Mouse (Mus musculus) retina, adult 2 months (tissue): ENCODE results near the gene Serpina16.
"Not testable (repeated sequence)": the region's sequence is repeated elsewhere in the genome, so short reads cannot be mapped to it uniquely, and the experiment has no call there.

Experiments used
- DNase-seq: peaks from one replicate; pipeline ENCODE4 v3.0.0-alpha.2; 2012; ENCODE audit warnings: low read depth, low spot score

The Serpina16 gene

DNA sequence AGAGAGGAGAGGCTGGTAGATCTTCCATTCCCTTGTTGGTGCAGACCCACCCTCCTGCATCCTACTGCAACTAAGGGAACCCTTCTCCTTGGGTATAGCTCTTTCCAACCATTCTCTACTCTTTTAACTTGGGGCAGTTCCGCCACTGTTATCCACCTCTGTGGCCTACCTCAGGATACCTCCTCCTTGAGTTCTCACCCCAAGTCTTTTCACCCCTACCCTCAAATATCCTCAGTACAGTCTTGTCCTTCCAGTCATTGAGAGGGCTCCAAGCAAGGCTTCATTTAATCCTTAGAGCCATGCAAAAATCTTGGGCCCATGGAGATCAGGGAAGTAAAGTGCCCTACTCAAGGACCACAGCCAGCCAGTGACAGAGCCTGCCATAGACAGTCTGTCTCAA, at the start of gene Serpina16:
Serpina16 (minus strand) TSS at position 101 of the 400 bp plus-strand sequence.
- DNase-seq = no peak

DNA sequence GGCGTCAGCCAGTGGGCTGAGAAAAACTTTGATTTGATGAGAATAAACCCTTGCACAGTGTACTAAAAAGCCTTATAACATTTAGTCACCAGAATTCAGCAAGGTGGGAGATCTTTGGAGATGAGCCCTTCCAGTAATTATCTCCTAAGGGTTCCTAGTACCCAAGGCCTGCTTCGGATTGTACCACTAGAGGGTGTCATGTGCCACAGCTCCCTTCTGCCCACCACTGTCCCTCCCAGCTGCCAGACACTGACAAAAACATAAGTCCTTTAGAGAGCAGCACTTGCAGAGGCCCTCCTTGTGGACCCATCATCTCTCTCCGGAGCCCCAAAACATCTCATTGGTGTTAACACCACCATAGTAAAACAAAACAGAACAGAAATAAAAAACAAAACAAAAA, 35.6 kb upstream of the Serpina16 start:
- DNase-seq = no peak

DNA sequence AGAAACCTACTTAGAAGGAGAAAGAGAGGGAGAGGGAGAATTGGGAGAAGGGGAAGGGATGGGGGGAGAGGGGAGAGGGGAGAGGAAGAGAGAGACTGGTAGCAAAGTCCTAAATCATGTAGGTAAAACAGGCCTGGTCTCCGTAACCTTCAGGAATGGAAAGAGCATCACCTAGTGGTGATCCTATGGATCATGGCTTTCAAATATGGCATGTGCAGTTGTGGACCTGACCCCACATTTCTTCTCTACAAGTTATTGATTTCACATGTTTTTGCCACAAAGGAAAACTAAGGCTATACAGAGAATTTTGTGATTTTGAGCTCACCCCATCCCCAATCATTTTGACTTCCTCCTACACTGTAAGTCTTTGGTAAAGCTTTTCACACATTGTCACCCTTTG, 34.5 kb upstream of the Serpina16 start:
- DNase-seq = no peak

DNA sequence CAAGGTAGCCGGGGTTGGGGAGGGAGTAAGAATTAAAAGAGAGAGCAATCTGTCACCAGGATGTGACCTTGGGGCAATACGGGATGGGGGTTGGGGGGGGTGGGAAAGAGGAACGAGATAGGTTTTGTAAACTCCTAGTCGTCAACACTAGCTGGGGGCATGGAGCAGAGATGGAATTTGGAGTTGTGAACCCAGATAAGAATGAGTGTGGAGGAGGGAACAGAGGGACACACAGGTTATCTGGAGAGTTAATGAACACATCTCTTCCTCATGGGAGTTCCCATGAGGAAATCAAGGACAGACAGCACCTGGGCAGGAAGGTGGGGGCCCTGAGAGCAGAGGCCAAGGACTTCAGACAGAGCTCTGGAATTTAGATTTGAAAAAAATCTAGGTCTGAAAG, 30.2 kb upstream of the Serpina16 start:
- DNase-seq = no peak

DNA sequence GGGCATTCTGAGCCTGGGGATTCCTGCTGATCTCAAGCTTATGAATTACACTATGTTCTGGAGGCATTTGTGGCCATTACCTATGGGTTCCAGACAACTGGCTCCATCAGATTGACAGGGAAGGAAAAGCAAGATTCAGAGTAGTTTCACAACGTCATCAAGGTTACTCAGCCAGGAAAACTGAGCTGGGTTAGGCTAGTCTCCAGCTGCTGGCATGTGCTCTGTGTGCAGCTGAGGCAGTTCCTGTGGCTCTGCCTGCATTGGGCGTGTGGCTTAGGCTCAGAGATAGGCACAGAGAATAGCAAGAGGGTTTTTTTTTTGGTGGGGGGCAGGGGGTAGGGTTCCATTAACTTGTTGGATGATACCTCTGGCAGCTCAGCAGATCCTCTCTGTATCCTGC, 29.6 kb upstream of the Serpina16 start:
- no peak for DNase-seq

DNA sequence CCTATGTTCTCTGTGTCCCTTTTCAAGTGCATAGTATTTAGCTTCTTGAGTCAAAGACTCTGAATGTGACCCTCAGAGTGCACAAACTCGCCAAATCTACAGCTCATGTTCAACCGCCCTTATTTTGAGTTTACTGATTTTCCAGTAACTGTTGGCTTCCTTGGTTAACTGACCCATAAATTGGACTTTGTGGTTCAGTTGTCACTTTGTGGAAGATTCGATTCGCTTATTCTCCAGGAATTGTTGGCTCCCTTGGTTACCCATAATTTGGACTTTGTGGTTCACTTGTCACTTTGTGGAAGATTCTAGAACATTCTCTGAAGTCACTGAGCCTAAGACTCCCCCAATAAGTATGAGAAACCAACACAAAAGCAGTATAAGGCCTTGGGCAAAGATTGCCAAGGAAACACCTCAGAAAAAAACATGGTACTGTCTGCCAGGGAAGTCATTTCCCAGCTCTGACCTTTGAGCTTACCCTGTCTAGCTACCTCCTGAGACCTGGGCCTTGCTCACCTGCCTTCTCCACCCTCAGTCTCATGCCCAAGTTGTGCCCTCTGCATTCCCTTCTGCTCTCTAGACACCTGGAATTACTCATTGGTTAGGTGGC, 24.3 kb upstream of the Serpina16 start:
- DNase-seq = no peak

DNA sequence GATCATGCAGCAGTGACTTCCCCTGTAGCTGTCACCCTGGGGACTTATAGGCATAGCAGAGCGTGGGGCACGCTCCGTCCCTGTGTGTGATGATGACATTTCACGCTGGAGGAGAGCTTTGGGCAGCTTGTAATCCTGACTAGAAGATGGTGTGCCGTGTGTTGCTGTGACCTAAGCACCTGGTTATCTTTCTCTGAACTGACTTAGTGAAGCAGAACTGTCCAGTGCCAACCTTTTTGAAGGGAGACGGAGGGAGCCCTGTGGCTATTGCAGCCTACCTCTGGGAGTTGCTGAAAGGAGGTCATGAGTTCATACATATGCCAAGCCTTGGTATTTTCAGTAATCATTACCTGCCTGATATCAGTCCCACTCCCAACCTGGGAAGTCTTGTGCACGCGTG, 19.5 kb upstream of the Serpina16 start, which contains the start of gene Serpina1f:
Serpina1f (minus strand) TSS at position 101 of the 400 bp plus-strand sequence.
- DNase-seq = no peak

DNA sequence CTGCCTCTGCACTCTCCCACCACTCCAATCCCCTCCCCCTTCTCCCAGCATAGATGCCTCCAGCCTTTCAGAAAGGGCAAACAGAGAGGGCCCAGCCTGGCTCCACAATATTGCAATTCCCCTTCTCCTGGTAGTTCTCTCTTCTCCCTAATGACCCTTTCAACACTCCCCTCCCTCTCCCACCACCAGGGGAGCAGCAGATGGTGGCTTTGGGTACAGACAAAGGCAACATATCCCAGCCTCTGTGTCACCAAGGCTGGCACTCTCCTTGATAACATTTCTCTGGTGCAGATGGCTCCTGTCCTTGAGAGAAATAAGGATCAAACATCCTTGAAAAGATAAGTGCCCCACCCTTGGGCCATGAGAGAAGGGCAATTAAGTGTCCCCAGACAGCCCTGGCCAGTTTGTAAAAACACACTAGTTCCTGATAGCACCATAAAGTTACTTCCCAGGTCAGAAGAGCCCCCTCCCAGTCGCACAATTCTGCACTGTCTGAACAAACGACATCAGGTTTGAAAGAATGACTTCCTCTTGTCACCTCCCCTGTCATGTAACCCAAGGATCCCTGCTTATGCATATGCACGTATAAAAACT, 12.4 kb upstream of the Serpina16 start:
- no peak for DNase-seq

DNA sequence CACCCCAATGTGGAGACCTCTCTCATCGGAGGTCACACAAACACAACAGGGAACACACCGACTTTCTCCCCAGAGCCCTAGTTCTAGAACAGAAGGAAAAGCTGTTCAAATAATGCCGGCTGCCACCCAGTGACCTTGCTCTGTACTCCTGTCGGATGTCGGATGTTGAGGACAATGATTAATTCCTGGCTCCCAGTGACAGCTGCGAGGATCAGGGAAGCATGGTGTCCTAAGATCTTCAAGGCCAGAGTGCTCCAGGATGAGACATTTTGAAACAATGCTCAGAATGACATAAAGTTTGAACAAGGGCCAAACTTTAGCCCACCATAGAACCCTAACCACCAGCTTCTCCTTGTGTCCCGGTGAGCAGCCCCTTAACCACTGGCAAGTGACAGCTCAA, 11.1 kb upstream of the Serpina16 start:
- no peak for DNase-seq

DNA sequence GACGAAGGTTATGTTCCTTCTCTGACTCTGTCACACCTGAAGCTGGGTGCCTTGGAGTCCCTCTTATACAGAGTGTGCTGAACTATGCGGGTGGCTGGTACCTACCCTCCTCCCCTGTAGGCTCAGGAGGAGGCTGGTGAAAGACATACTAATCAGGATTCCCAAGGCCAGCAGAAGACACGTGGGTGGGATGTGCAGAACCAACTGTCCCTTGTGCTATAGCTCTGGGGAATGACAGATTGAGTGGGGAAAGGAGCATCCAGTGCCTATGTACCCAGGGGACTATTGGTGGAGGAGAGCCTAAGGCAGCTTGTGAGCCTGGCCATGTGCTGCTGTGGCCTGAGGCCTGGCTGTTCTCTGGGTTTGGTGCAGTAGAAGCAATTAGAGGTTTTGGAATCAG, 10.1 kb upstream of the Serpina16 start:
- DNase-seq = no peak

DNA sequence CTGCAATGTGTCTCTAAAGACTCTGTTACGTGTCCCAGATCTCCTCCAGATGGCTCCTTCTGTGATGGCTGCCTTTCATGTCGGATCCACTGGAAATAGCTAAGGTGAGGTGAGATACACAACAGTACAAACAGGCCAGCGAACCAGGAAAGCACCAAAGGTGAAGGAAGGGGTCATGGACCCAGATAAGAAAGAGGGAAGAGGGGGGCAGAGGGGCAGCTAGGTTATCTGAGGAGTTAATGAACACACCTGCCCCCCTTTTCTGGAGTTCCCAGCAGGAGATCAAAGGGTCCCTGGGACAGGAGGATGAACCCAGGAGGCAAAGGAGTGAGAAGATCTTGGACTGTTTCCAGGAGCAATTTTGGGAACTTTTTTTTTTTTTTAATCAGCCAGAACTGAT, 9.4 kb upstream of the Serpina16 start:
- DNase-seq = no peak

DNA sequence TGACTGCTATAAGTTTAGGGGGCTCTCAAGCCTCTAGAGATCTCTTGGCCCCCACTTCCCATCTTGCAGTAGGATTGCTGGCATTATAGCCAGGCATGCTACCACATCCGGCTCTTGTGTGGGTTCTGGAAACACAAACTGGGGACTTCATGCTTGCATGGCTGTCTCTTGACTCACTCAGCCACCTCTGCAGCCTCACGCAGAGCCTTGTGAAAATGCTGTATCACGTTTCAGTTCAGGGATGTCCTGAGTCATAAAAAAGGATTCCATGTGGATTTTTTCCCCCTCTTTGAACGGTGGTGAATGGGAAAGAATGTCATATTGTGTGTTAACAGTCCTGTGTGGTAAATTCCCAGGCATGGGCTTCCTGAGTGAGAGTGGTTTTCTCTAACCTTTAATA, 7.8 kb upstream of the Serpina16 start:
- no peak for DNase-seq

DNA sequence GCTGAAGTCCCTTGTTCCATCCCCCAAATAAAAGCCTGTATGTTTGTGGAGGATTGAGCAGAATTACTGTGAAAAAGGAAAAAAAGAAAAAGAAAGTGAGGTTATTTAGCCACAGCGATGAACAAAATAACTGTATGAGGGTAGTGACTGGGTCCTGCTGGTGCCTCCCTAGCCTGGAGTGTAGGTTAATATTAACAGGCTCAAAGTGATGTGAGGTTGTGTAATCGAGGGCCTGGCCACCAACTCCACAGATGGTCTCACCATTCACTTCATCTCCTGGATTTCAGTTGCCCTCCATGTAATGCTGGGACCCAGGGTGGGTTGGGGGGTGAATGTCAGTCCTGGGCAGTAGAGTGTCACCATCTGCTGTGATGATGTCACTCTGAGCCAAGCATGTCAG, 5.8 kb upstream of the Serpina16 start:
- DNase-seq = no peak

DNA sequence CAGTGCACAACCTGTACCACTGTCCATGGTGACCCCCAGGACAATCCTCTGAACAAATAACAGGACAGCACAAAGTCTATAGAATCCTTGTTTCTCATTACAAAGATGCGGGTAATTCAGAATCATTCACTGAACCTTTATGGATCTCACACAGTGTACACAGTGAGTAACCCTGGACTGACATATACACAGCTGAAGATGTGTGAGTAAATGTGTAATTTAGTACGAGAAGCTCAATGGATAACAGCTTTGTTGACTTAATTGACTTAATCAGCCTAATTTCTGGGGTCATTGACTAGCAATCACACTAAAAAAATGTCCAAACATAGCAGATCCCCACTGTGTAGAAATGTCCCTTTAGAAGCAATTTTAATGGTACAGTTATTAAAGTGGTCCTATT, 5.2 kb upstream of the Serpina16 start:
- no peak for DNase-seq

DNA sequence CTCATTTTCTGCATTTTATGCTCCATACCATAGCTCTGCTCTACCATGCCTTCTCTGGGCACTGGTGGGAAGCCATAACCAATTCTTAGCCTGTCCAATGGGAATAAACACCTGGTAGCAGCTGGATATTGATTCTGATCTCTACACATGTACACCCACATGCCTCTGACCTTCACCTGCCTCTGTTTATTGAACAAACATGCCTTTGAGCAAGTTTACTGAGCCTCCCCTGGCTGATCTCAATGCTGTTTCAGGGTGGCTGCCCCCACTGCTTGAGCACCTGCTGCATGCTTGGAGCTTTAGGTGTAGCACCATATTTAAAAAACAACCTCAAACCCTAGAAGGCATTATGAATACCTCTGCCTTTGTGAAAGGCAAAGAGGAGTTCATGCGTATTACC, 3.9 kb upstream of the Serpina16 start:
- not testable (repeated sequence) for DNase-seq

DNA sequence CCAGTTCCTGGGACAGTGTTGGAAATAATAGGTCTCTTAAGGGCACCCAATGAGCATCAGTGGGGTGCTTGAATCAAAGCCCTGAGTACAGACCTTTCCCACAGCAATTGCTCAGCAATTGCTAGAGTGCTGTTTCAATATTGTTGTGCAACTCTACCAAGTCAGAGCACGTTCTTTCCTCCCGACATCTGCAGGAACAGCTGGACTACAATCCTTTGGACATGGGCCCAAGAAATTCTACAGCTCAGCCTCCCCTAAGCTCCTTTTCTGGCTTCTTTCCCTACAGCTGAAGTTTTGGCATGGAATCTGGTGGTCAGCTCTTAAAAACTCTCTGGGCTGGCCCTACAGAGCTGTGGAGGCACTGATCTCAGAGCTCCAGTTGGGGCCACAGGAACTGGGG, 2.8 kb downstream of the Serpina16 start:
- no peak for DNase-seq

DNA sequence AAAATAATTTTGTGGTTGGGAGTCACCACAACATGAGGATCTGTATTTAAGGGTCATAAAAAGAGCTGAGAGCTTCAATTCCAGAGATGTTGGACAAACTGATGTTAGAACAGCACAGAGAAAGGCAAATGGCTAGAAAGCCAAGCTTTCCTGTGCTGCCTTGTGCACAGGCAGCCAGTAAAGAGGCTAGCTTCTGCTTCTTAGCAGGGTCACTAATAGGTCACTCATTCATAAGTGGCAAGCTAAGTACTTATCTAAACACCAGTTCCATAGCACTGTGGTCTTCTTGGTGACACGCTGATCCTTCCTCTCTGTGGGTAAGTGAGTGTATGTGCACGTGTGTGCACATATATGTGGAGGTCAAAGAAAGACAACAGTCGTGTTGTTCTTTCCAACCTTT, 4.5 kb downstream of the Serpina16 start:
- no peak for DNase-seq

DNA sequence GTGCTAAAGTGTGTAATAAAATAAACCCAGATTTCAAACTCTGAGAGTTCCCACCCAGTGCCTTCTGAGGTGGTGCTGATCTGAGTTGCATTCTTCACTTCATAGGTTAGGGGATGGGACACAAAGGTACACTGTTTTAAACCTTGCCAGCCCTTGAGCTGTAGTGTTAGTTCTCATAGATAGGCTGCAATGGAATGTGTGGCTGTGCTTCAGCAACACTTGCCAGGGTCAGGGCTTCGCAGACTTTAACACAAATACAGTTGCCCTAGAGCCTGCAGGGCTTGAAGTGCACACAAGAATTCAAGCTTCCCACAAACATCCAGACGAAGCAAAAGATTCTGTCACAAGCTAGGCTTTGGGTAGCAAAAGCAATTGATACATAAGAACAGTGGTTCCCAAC, 5.0 kb downstream of the Serpina16 start:
- DNase-seq = no peak

DNA sequence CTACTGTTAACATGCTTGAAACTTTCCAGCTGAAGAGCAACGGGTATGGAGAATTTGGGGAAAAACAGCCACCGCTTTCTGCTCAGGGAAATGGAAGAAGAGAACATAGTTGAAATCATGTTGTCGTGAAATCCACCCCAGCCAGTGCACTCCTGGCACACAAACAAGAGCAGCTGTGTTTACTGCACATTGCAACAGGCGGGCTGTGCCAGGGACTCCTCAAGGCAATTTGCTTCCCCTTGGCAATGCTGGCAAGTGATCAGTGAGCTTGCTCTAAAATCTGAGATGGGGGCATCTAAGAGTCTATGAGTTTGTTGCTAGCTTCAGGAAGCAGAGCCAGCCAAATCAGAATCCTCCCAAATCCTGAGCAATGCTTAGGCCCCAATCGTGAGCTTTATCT, 5.6 kb downstream of the Serpina16 start:
- no peak for DNase-seq

DNA sequence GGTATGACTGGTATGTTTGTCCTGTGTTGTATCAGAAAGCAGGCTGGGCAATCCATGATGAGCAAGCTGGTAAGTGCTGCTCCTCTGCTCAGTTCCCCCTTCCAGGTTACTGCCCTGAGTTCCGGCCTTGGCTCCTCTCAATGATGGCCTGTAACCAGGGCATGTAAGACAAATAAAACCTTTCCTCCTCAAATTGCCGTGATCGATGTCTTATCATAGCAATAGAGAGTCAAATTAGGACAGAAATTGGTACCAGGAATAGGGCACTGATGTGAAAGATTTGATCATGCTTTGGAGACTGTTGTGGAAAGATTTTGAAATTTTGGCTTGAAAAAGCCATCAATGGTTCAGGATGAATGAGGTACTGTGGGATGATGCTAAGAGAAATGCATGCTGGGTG, 10.7 kb downstream of the Serpina16 start:
- DNase-seq = no peak

DNA sequence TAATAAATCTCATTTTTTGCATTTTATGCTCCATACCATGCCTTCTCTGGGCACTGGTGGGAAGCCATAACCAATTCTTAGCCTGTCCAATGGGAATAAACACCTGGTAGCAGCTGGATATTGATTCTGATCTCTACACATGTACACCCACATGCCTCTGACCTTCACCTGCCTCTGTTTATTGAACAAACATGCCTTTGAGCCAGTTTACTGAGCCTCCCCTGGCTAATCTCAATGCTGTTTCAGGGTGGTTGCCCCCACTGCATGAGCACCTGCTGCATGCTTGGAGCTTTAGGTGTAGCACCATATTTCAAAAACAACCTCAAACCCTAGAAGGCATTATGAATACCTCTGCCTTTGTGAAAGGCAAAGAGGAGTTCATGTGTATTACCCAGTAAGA, 13.9 kb downstream of the Serpina16 start:
- DNase-seq = not testable (repeated sequence)

DNA sequence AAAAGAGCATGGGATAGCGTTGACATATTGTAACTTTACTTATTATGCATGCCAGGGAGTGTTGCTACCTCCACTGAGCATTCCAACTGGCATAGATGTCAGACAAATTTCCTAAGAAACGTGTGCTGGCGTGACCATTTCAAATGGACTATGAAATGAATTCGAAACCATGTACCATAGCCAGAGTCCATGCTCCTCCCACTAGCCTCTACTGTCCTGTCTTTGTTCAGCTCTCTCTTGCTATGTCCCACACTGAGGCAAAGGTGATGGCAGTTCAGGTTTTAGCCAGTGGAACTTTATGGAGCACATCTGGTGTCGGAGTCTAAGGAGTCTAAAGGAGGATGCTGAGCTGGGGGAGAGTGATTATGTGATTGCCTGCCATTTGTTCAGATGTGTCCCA, 15.9 kb downstream of the Serpina16 start:
- DNase-seq = no peak

DNA sequence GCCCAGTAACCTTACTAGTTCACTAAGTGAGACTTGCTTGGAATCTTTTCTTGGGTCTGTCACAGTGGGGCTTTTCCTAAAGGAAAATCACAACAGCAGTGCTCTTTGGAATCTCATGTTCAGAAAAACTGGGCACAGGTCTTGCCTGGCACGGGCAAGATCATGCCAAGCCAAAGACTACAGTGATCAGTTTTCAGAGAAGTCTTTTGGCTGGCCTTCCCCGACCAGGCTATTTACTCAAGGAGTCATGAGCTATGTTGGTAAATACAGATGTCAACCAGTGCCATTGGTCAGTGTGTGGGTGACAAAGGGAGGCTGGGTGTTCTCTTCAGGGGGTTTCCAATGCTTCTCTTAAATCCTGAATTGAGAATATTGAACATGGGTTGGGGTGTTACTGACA, 16.8 kb downstream of the Serpina16 start:
- DNase-seq = no peak

DNA sequence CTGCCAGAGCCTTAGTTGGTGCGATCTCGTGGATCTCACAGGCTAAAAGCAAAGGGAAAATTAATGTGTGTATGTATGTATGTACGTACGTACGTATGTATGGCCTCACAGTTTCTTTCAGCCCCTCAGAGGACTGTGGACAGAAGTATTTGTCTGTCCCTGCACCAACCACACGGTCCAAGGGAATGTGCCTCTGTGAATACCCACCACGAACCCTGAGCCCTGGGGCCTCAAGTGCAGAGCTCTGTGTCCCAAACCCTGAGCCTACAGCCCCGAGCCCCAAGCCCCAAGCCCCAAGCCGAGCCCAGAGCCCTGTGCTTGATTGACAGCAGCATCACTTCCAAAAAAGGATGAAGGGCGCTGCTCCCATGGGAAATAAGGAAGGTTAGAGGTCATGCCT, 17.9 kb downstream of the Serpina16 start:
- no peak for DNase-seq
